Mouse (Mus musculus) MEL (cell line): ENCODE results near the gene Itsn1. TPM values are rescaled to one million over a fixed set of nuclear protein-coding genes. Genes with fewer than 3 reads are reported as not detected.

Experiments used
- DNase-seq: peaks from one replicate; pipeline ENCODE4 v3.0.0; 2011; ENCODE audit warnings: low read depth, low spot score
- H3K27ac ChIP-seq: 2 replicates; pipeline ENCODE4 v1.5.1; 2012; ENCODE audit warnings: low read depth, mild to moderate bottlenecking, control low read depth, low read length, moderate library complexity; ENCODE audit not compliant: control insufficient read depth
- H3K27me3 ChIP-seq, 2 experiments: fragments of 150-350 bp in 1 of 2; sonication (generic) in 1 of 2; 2 replicates each; pipeline ENCODE4 v1.6.1; 2012; ENCODE audit warnings: low read length in 2 of 2, mild to moderate bottlenecking in 2 of 2, improper control_type of control experiment in 1 of 2, moderate library complexity in 1 of 2; ENCODE audit not compliant: insufficient read depth in 2 of 2, control insufficient read depth in 1 of 2
- H3K36me3 ChIP-seq, 2 experiments: 2 replicates each; pipeline ENCODE4 v1.6.1; 2012 to 2014; ENCODE audit warnings: low read length in 2 of 2, improper control_type of control experiment in 1 of 2, inconsistent platforms in 1 of 2, mild to moderate bottlenecking in 1 of 2; ENCODE audit not compliant: insufficient read depth in 2 of 2, control insufficient read depth in 1 of 2
- H3K4me1 ChIP-seq, 2 experiments: fragments of 150-350 bp in 1 of 2; sonication (generic) in 1 of 2; 2 replicates each; pipeline ENCODE4 v1.6.1; 2012; ENCODE audit warnings: low read length in 2 of 2, improper control_type of control experiment in 1 of 2, mild to moderate bottlenecking in 1 of 2; ENCODE audit not compliant: insufficient read depth in 2 of 2, control insufficient read depth in 1 of 2
- H3K4me3 ChIP-seq, 2 experiments: fragments of 150-350 bp in 1 of 2; sonication (generic) in 1 of 2; 2 replicates each; pipeline ENCODE4 v1.5.1; 2012; ENCODE audit warnings: low read depth in 2 of 2, low read length in 2 of 2, mild to moderate bottlenecking in 2 of 2, moderate library complexity in 2 of 2, control low read depth in 1 of 2, improper control_type of control experiment in 1 of 2; ENCODE audit not compliant: control insufficient read depth in 1 of 2, insufficient read depth in 1 of 2
- H3K79me2 ChIP-seq: 2 replicates; pipeline ENCODE4 v1.6.1; 2012; ENCODE audit warnings: mild to moderate bottlenecking, low read length, moderate library complexity; ENCODE audit not compliant: control insufficient read depth, poor library complexity, insufficient read depth
- H3K9ac ChIP-seq: 2 replicates; pipeline ENCODE4 v1.6.1; 2012; ENCODE audit warnings: low read depth, mild to moderate bottlenecking, control low read depth, low read length, moderate library complexity; ENCODE audit not compliant: control insufficient read depth, poor library complexity, severe bottlenecking
- H3K9me3 ChIP-seq: fragments of 150-350 bp; sonication (generic); replicated peaks from 2 replicates; pipeline ENCODE4 v1.6.1; 2012; ENCODE audit warnings: mild to moderate bottlenecking, low read length, improper control_type of control experiment, moderate library complexity; ENCODE audit not compliant: insufficient read depth
- CTCF ChIP-seq, 3 experiments: IDR thresholded peaks in 2 of 3; conservative IDR thresholded peaks in 1 of 3; 2 replicates each; pipeline ENCODE4 v1.5.1; 2011 to 2012; ENCODE audit warnings: low read length in 3 of 3, low read depth in 2 of 3, mild to moderate bottlenecking in 2 of 3, improper control_type of control experiment in 1 of 3, inconsistent platforms in 1 of 3, mixed read lengths in 1 of 3, moderate library complexity in 1 of 3; ENCODE audit not compliant: control insufficient read depth in 1 of 3, insufficient read depth in 1 of 3, poor library complexity in 1 of 3, severe bottlenecking in 1 of 3
- EP300 ChIP-seq, 2 experiments: IDR thresholded peaks; 2 replicates each; pipeline ENCODE4 v1.6.1; 2011; ENCODE audit warnings: improper control_type of control experiment in 2 of 2, low read length in 2 of 2, low read depth in 1 of 2, mild to moderate bottlenecking in 1 of 2
- ETS1 ChIP-seq: IDR thresholded peaks from 2 replicates; pipeline ENCODE4 v1.6.1; 2012; ENCODE audit warnings: low read depth, mild to moderate bottlenecking, inconsistent platforms, low read length, improper control_type of control experiment, moderate library complexity
- GATA1 ChIP-seq: IDR thresholded peaks from 2 replicates; pipeline ENCODE4 v1.6.1; 2011; ENCODE audit warnings: low read depth, low read length, improper control_type of control experiment
- HCFC1 ChIP-seq: IDR thresholded peaks from 2 replicates; pipeline ENCODE4 v1.6.1; 2012; ENCODE audit warnings: low read depth, mild to moderate bottlenecking, inconsistent platforms, low read length, improper control_type of control experiment, moderate library complexity
- KAT2A ChIP-seq: conservative IDR thresholded peaks from 2 replicates; pipeline ENCODE4 v1.6.1; 2012; ENCODE audit warnings: low read depth, low read length, improper control_type of control experiment, inconsistent platforms
- MAFK ChIP-seq: IDR thresholded peaks from 2 replicates; pipeline ENCODE4 v1.6.1; 2011; ENCODE audit warnings: low read depth, mild to moderate bottlenecking, low read length, improper control_type of control experiment, borderline replicate concordance
- MAZ ChIP-seq: IDR thresholded peaks from 2 replicates; pipeline ENCODE4 v1.6.1; 2012; ENCODE audit warnings: low read depth, mild to moderate bottlenecking, inconsistent platforms, low read length, improper control_type of control experiment
- MXI1 ChIP-seq: IDR thresholded peaks from 2 replicates; pipeline ENCODE4 v1.6.1; 2011; ENCODE audit warnings: mild to moderate bottlenecking, low read depth, low read length, improper control_type of control experiment
- MYB ChIP-seq: IDR thresholded peaks from 2 replicates; pipeline ENCODE4 v1.6.1; 2011; ENCODE audit warnings: mild to moderate bottlenecking, low read depth, low read length, improper control_type of control experiment
- MYC ChIP-seq: IDR thresholded peaks from 2 replicates; pipeline ENCODE4 v1.6.1; 2011; ENCODE audit warnings: low read depth, mild to moderate bottlenecking, low read length, improper control_type of control experiment, moderate library complexity
- NELFE ChIP-seq: IDR thresholded peaks from 2 replicates; pipeline ENCODE4 v1.6.1; 2011; ENCODE audit warnings: low read depth, low read length, improper control_type of control experiment
- POLR2A ChIP-seq, 2 experiments: IDR thresholded peaks; 2 replicates each; pipeline ENCODE4 v1.6.1; 2011 to 2012; ENCODE audit warnings: low read length in 2 of 2, mild to moderate bottlenecking in 2 of 2, control low read depth in 1 of 2, improper control_type of control experiment in 1 of 2, low read depth in 1 of 2, moderate library complexity in 1 of 2; ENCODE audit not compliant: control insufficient read depth in 1 of 2, insufficient read depth in 1 of 2, poor library complexity in 1 of 2
- POLR2AphosphoS5 ChIP-seq: IDR thresholded peaks from 2 replicates; pipeline ENCODE4 v1.6.1; 2012; ENCODE audit warnings: low read depth, borderline replicate concordance, mild to moderate bottlenecking, inconsistent platforms, low read length, moderate library complexity, mixed read lengths
- RAD21 ChIP-seq: IDR thresholded peaks from 2 replicates; pipeline ENCODE4 v1.6.1; 2011; ENCODE audit warnings: mild to moderate bottlenecking, low read depth, low read length, improper control_type of control experiment
- SIN3A ChIP-seq: IDR thresholded peaks from 2 replicates; pipeline ENCODE4 v1.6.1; 2012; ENCODE audit warnings: low read length, improper control_type of control experiment, inconsistent platforms
- TAL1 ChIP-seq: IDR thresholded peaks from 2 replicates; pipeline ENCODE4 v1.6.1; 2012; ENCODE audit warnings: mild to moderate bottlenecking, inconsistent platforms, low read length, moderate library complexity, mixed read lengths
- TBP ChIP-seq: IDR thresholded peaks from 2 replicates; pipeline ENCODE4 v1.8.0; 2011; ENCODE audit warnings: low read depth, low read length, improper control_type of control experiment
- TCF12 ChIP-seq: IDR thresholded peaks from 2 replicates; pipeline ENCODE4 v1.6.1; 2014; ENCODE audit warnings: low read depth, mild to moderate bottlenecking, inconsistent platforms, low read length, improper control_type of control experiment, moderate library complexity
- USF1 ChIP-seq: IDR thresholded peaks from 2 replicates; pipeline ENCODE4 v1.6.1; 2014; ENCODE audit warnings: low read depth, mild to moderate bottlenecking, inconsistent platforms, low read length, improper control_type of control experiment, moderate library complexity
- USF2 ChIP-seq, 2 experiments: IDR thresholded peaks; 2 replicates each; pipeline ENCODE4 v1.6.1; 2011 to 2012; ENCODE audit warnings: improper control_type of control experiment in 2 of 2, low read length in 2 of 2, borderline replicate concordance in 1 of 2, inconsistent platforms in 1 of 2, low read depth in 1 of 2, mild to moderate bottlenecking in 1 of 2; ENCODE audit not compliant: insufficient read depth in 1 of 2
- ZC3H11A ChIP-seq: IDR thresholded peaks from 2 replicates; pipeline ENCODE4 v1.6.1; 2012; ENCODE audit warnings: low read depth, mild to moderate bottlenecking, inconsistent platforms, low read length, improper control_type of control experiment
- ZMIZ1 ChIP-seq: IDR thresholded peaks from 2 replicates; pipeline ENCODE4 v1.6.1; 2012; ENCODE audit warnings: low read depth, mild to moderate bottlenecking, inconsistent platforms, low read length, improper control_type of control experiment, moderate library complexity
- polyA plus RNA-seq, 2 experiments: library from polyadenylated mRNA; stranded (reverse) in 1 of 2; unstranded in 1 of 2; fragments of >175 nt in 1 of 2; fragments of >200 nt in 1 of 2; gene quantifications; 2 replicates each; pipeline versions ENCODE4 v1.2.1 to v1.2.4; 2012; ENCODE audit warnings: low replicate concordance in 2 of 2, low read depth in 1 of 2; ENCODE audit not compliant: insufficient read length in 2 of 2, insufficient read depth in 1 of 2, missing spikeins in 1 of 2
- total RNA-seq: library from RNA; depleted of rRNA; stranded (reverse); fragments of 300-350 nt; gene quantifications from 2 replicates; pipeline ENCODE4 v1.2.3, GENCODE M21; 2012

Gene Itsn1
- total and polyA plus RNA-seq, 3 experiments: 14.7 to 36.5 TPM; not detected in 1

DNA sequence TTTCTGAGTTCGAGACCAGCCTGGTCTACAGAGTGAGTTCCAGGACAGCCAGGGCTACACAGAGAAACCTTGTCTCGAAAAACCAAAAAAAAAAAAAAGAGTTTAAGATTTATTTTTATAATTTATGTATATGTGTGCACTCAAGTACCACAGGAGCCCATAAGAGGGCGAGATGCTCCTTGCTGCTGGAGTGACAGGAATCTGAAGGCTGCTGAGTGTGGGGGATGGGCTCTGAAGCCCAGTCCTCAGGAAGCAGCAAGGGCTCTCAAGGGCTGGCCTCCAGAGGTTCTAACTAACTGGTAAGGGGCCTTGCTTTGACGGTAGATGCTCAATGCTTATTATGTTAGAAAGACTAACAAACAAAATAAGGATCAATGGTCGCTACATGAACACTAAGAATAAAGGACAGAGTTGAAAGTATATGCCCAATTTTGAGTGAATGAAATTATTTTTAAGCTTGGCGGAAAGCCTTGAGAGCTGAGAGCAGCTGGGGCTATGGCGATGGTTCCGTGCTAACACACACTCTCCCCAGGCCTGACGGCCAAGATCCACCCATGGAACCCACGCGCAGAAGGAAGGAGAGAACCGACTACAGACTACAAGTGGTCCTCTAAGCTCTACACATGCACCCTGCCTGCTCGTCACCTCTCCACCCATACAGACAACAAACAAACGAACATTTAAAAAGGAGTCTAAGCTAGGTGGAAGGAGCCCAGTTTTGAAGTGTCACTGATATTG lies 24.3 kb upstream of the Itsn1 start:
- peak in 2 of 3 experiments; percentile 18 to 25; a peak in 2 of 6 replicates for TF ChIP-seq CTCF (IDR thresholded peaks at IDR 0.05 in 2 of 3, conservative IDR thresholded peaks at IDR 0.05 in 1 of 3; ENCODE audit: control insufficient read depth in 1 of 3, insufficient read depth in 1 of 3, low read depth in 2 of 3, low read length in 3 of 3, poor library complexity in 1 of 3, severe bottlenecking in 1 of 3)
- TF ChIP-seq RAD21: peak; percentile 8
- TF ChIP-seq MAFK: no peak
- no peaks in the 10 kb centered on the region for H3K9me3 ChIP-seq
- H3K4me1 ChIP-seq: 0 out of 4 replicates have a peak, but pooled peaks cover 0 to 2% of the 10 kb centered on the region in 2 experiments
- H3K27me3 ChIP-seq: no peaks in the 10 kb centered on the region
- H3K9ac ChIP-seq: no peak overlapping the region
- no peak for DNase-seq
- no peak overlapping the region for H3K4me3 ChIP-seq
- H3K36me3 ChIP-seq: peaks cover 0 to 12% of the 10 kb centered on the region in 2 experiments; a peak in 2 of 4 replicates
- no peak overlapping the region for H3K27ac ChIP-seq
- H3K79me2 ChIP-seq: no peaks in the 10 kb centered on the region

DNA sequence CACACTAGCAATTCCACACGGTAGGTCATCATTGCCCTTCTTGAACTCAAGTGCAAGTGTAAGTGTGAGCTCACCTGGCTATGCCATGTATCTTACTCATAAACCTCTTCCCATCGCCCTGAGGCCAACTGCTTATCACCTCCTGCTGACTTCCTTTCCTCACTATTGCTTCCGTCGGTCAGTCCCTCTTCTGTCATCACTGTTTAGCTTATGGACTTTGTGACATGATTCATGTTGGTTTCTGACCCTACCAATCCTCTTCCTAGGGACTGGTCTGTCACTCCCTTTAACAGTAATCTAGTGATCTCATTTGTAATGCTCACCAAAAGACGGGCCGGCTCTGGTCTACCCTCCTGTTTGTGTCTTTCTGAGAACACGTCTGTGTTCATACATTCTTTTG lies 18.8 kb upstream of the Itsn1 start:
- Histone ChIP-seq H3K27ac (no peak overlapping the region), H3K9ac (no peak overlapping the region), H3K9me3 (no peaks in the 10 kb centered on the region), H3K36me3 (peaks cover 0 to 13% of the 10 kb centered on the region in 2 experiments; a peak in 2 of 4 replicates), H3K79me2 (no peaks in the 10 kb centered on the region), H3K4me3 (no peak overlapping the region), H3K4me1 (no peaks in the 10 kb centered on the region), H3K27me3 (no peaks in the 10 kb centered on the region)
- TF ChIP-seq MAZ (no peak), HCFC1 (no peak), USF1 (no peak), MYB (no peak), ZMIZ1 (no peak), KAT2A (no peak), MXI1 (no peak), ZC3H11A (no peak), TAL1 (no peak)
- no peak for DNase-seq

DNA sequence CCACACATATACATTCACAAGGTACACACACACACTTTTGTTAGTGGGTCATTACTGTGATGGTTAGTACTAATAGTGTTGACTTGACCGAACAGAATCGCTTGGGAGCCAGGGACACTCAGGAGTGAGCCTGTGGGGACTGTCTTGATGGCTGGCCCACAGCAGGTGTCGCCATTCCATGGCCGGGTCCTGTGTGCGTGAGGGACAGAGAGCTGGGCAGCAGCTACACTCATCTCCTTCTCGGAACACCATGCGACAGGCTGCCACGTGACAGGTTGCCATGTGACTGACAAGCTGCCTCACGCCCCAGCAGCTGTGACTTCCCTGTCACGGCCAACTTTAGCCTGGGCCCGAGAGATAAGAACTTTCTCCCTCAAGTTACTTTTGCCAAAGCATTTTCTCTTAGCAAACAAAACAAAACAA lies 12.1 kb upstream of the Itsn1 start:
- peak; percentile 95 for DNase-seq
- no peaks in the 10 kb centered on the region for H3K27me3 ChIP-seq
- H3K4me1 ChIP-seq: peaks cover 13 to 22% of the 10 kb centered on the region in 2 experiments
- H3K4me3 ChIP-seq: peak overlapping the region in 1 of 2 experiments; percentile 17; a peak in 1 of 4 replicates
- peaks cover 7% of the 10 kb centered on the region; the same call in 1 of the 2 replicates for H3K79me2 ChIP-seq
- peak overlapping the region; percentile 59 for H3K9ac ChIP-seq
- H3K27ac ChIP-seq: peak overlapping the region; percentile 78
- peaks cover 10 to 22% of the 10 kb centered on the region in 2 experiments for H3K36me3 ChIP-seq
- no peaks in the 10 kb centered on the region for H3K9me3 ChIP-seq
- TF ChIP-seq MXI1 (peak; percentile 100), TCF12 (peak; percentile 97), ETS1 (peak; percentile 100), USF2 (IDR thresholded peaks at IDR 0.05; ENCODE audit: borderline replicate concordance in 1 of 2, insufficient read depth in 1 of 2, low read depth in 1 of 2, low read length in 2 of 2) (peak; percentile 85 to 98), MYC (peak; percentile 98), CTCF (IDR thresholded peaks at IDR 0.05 in 2 of 3, conservative IDR thresholded peaks at IDR 0.05 in 1 of 3; ENCODE audit: control insufficient read depth in 1 of 3, insufficient read depth in 1 of 3, low read depth in 2 of 3, low read length in 3 of 3, poor library complexity in 1 of 3, severe bottlenecking in 1 of 3) (peak in 1 of 3 experiments; percentile 30; a peak in 2 of 6 replicates), POLR2AphosphoS5 (peak; percentile 37; the same call in 1 of the 2 replicates), USF1 (peak; percentile 99), HCFC1 (peak; percentile 71; the same call in 1 of the 2 replicates), GATA1 (peak; percentile 96), EP300 (IDR thresholded peaks at IDR 0.05; ENCODE audit: low read depth in 1 of 2, low read length in 2 of 2) (peak; percentile 87 to 89), SIN3A (peak; percentile 100), TBP (no peak), POLR2A (IDR thresholded peaks at IDR 0.05; ENCODE audit: control insufficient read depth in 1 of 2, insufficient read depth in 1 of 2, low read depth in 1 of 2, low read length in 2 of 2, poor library complexity in 1 of 2) (peak in 1 of 2 experiments; percentile 29; a peak in 1 of 4 replicates), NELFE (no peak)
